Mouse (Mus musculus) kidney, adult 2 months (tissue): Measurements from ENCODE around the gene Cdkn1b.

ENCODE experiments used
- CTCF ChIP-seq: fragments of 200-500 bp; conservative IDR thresholded peaks from 2 replicates; pipeline ENCODE4 v1.5.1; 2011; ENCODE audit warnings: low read depth, mild to moderate bottlenecking, control low read depth, low read length, moderate library complexity, mixed read lengths; ENCODE audit not compliant: insufficient read depth, insufficient read length
- POLR2A ChIP-seq: fragments of 200-500 bp; IDR thresholded peaks from one replicate; pipeline ENCODE4 v1.6.1; 2011; ENCODE audit warnings: low read depth, low read length, control low read depth

GRCm38 (mm10) chr6:134927595-134928095 lies 7.4 kb downstream of the Cdkn1b start:
- TF ChIP-seq CTCF: no peak
- no peak for TF ChIP-seq POLR2A
